Mouse (Mus musculus) kidney, postnatal 4 days (tissue): ENCODE results near the gene Ppp2r2d.

Experiments
- DNase-seq, 2 experiments: peaks; one replicate each; pipeline ENCODE4 v3.0.0; 2021; ENCODE audit warnings: mixed read lengths in 2 of 2

The Ppp2r2d gene

GRCm38 (mm10) chr7:138863950-138864572 is 18.2 kb downstream of the Ppp2r2d start:
- DNase-seq: no peak

GRCm38 (mm10) chr7:138864776-138865175 is 18.9 kb downstream of the Ppp2r2d start:
- DNase-seq: no peak

- DNase-seq: no peak
These were observed 21.4 kb downstream of the Ppp2r2d start for GRCm38 (mm10) chr7:138867286-138867685.

- no peak for DNase-seq
These were observed 22.4 kb downstream of the Ppp2r2d start for GRCm38 (mm10) chr7:138868316-138868715.

GRCm38 (mm10) chr7:138872956-138873355 is 27.1 kb downstream of the Ppp2r2d start:
- DNase-seq: no peak

GRCm38 (mm10) chr7:138875031-138875430 is 29.2 kb downstream of the Ppp2r2d start:
- DNase-seq: no peak

- DNase-seq: no peak
These were observed 37.8 kb downstream of the Ppp2r2d start for GRCm38 (mm10) chr7:138883724-138884123.

- no peak for DNase-seq
These were observed 39.7 kb downstream of the Ppp2r2d start for GRCm38 (mm10) chr7:138885365-138886289.

GRCm38 (mm10) chr7:138898122-138898521 is 52.2 kb downstream of the Ppp2r2d start:
- peak in 1 of 2 experiments; percentile 10 for DNase-seq

- no peak for DNase-seq
These were observed 52.9 kb downstream of the Ppp2r2d start for GRCm38 (mm10) chr7:138898743-138899142.

GRCm38 (mm10) chr7:138903886-138904435 is 58.1 kb downstream of the Ppp2r2d start:
- peak; percentile 24 to 45 for DNase-seq

- no peak for DNase-seq
These were observed 60.6 kb downstream of the Ppp2r2d start for GRCm38 (mm10) chr7:138906441-138906840.

- peak in 1 of 2 experiments; percentile 22 for DNase-seq
These were observed 61.2 kb downstream of the Ppp2r2d start for GRCm38 (mm10) chr7:138907043-138907442.

- DNase-seq: no peak
These were observed 62.1 kb downstream of the Ppp2r2d start for GRCm38 (mm10) chr7:138907976-138908375.

GRCm38 (mm10) chr7:138908768-138909276 is 62.9 kb downstream of the Ppp2r2d start:
- no peak for DNase-seq

- DNase-seq: peak; percentile 91 to 95
These were observed 63.7 kb downstream of the Ppp2r2d start, which contains the start of gene Bnip3 for GRCm38 (mm10) chr7:138909277-138910192. Gene Bnip3 (minus strand): TSS chr7:138909519.

- DNase-seq: no peak
These were observed 64.3 kb downstream of the Ppp2r2d start for GRCm38 (mm10) chr7:138910193-138910562.

GRCm38 (mm10) chr7:138913616-138914015 is 67.7 kb downstream of the Ppp2r2d start:
- no peak for DNase-seq

GRCm38 (mm10) chr7:138919156-138919944 is 73.5 kb downstream of the Ppp2r2d start:
- DNase-seq: peak; percentile 71 to 82

- DNase-seq: no peak
These were observed 75.7 kb downstream of the Ppp2r2d start for GRCm38 (mm10) chr7:138921611-138922010.

GRCm38 (mm10) chr7:138923756-138924425 is 78.0 kb downstream of the Ppp2r2d start:
- peak; percentile 56 for DNase-seq
